Mouse (Mus musculus) lung, postnatal 0 days (tissue): ENCODE measurements at regions not wholly inside any gene's neighbourhood (a gene's known extent, or its start where the extent isn't known, plus 50 kb on each side); places are given as distances from the start of the nearest gene placed in this dataset.

Experiments used
- CTCF ChIP-seq: IDR thresholded peaks from 2 replicates; pipeline ENCODE4 v1.5.1; 2016; ENCODE audit warnings: antibody characterized with exemption, mild to moderate bottlenecking
- EP300 ChIP-seq: IDR thresholded peaks from 2 replicates; pipeline ENCODE4 v1.6.1; 2016; ENCODE audit warnings: antibody characterized with exemption, mild to moderate bottlenecking, control low read depth

GRCm38 (mm10) chr2:53723231-53723630, 362.1 kb downstream of the Rprm start:
- no peak for TF ChIP-seq CTCF
- no peak for TF ChIP-seq EP300
